Mouse (Mus musculus): ENCODE measurements around the gene Mrpl2. TPM values are rescaled to one million over a fixed set of nuclear protein-coding genes. Genes with fewer than 3 reads are reported as not detected.

Mrpl2 gene
- 2.3 TPM for polyA plus RNA-seq (2014; fragmentation: Illumina TruSeq; extraction: RNeasy Lipid Tissue Mini Kit (QIAGEN cat#74804); ENCODE audit: low read depth, low replicate concordance)

DNA sequence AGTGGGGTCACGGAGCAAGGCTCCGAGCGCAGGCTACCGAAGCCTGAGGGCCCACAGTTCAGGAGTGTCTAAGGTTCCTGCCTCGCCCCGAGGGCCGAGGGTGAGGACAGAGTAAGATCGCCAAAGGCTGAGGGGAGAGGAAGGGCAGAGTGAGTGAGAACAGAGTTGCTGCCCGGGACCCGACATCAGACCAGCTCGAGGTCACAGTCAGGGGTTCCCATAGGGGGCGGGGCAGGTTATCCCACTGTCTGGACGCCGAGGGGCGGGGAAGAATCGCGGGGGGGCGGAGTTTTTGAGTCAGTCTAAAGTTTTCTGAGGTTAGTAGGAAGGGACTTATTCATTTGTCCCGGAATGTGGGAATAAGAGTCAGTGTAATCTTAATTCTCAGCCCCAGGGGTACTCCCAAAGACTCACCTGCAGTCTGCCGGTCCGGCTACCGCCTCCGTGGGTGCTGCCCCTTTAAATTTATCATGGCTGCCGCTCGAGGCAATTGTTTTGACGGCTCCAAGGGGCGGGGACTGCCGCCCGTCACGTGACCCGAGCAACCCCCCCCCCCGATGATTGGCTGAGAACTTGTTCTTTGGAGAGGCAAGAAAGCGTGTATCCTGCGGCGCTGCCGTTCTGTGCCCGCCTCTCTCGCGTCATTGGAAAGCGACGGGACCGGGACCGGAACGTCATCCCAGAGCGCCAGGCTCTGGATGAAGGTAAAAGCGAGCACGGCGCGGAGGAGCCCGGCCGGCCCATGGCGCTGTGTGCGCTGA lies at the start of gene Mrpl2, which contains the start of gene Klc4:
Gene Mrpl2 (plus strand): TSS at position 669 of the 761 bp plus-strand sequence.
Gene Klc4 (minus strand): TSS at position 462 of the 761 bp plus-strand sequence.

DNA sequence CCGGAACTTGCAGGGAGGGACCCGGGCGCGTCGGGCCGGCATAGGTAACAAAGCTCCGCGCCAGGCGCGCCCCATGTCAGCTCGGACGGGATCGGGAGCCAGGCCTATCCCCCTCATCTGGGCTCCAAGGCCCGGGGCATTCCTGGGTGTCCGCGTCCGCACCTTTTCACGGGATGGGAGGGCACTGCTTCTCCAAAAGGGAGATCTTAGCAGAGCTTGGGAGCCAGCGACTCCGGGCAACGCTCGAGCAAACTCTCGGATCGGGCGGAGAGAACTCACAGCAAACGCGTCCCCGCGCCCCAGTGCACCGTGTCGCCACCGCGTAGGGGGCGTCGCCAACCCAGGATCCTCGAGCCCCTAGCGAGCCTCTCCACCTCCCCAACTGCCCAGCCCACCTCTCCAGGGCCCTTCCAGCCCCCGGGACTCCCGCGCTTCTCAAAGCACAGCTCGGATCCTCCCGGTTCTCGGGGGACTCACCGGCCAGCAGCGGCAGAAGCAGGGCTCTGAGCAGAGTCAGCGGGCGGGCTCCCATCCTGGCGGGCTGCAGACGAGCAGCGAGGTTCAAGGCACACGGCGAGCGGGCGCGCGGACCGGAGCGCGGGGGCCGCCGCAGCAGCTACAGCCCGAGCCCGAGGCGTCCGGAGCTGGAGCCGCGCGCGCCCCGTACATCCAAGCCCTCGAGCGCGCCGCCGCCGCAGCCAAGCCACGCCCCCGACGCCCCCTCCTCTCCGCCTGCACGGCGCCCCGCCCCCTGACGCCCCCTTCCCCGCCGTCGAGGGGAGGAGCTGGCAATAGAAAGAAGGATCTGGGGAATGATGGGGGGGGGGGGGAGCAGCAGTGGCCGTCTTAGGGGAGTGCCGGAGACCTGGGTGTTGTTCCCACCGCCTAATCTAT lies 17.0 kb upstream of the Mrpl2 start, which contains the start of gene Ptk7:
Gene Ptk7 (minus strand): TSS at position 714 of the 894 bp plus-strand sequence.

GRCm38 (mm10) chr17:46650232-46651031 lies 4.4 kb downstream of the Mrpl2 start, which contains the start of gene Cul7:
TSS of gene Cul7 (plus strand) at chr17:46650337.

DNA sequence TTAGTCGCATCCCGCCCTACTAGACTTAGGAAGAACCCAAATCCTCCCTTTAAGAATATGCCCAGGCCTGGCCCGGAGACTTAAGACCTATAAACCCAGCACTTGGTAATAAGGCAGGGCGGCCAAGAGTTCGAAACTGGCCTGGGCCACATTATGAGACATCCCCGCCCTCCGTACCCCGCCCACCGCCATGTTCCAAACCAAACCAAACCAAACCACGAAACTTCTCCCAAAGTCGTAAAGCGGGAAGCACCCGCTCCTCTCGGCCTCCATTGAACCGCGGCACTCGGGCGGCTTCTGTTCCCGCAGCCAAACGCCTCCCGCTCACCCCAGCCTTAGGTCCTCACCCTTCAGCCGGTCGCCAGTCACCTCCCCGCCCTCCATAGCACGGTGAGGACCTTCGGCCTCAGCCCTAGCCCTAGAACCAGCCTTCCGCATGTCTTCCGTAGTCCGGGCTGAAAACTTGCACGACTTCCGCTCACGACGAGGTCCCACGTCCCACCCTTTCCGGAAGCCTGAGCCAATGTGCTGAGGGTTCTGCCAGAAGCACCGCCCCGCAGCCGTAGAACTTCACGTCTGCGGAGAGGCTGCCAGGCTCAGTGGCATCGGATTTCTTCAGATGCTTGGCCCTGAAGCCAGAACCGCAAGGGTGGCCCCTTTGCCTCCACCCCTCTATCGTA lies 28.0 kb downstream of the Mrpl2 start, which contains the start of gene Rrp36:
Gene Rrp36 (minus strand): TSS at position 503 of the 680 bp plus-strand sequence.

DNA sequence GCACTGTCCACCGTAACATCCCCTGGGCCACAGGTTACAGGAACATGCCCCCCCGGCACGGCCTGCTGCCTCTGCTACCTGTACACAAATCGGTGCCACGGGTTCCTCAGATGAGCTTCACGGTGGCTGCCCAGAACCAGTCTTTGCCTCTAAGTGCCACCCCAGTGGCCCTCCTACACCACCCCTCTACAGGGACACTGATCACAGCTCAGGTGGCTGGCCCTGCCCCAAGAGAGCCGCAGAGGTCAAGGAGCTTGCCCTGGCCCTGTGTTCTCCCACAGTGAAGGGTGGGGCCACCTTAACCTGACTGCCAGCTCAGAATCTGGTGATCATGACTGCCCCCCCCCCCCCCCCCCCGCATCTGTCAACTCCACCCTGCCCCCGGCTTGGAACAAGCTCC lies 32.4 kb downstream of the Mrpl2 start, which contains the start of gene Mea1:
Gene Mea1 (plus strand): TSS at position 378 of the 400 bp plus-strand sequence.

DNA sequence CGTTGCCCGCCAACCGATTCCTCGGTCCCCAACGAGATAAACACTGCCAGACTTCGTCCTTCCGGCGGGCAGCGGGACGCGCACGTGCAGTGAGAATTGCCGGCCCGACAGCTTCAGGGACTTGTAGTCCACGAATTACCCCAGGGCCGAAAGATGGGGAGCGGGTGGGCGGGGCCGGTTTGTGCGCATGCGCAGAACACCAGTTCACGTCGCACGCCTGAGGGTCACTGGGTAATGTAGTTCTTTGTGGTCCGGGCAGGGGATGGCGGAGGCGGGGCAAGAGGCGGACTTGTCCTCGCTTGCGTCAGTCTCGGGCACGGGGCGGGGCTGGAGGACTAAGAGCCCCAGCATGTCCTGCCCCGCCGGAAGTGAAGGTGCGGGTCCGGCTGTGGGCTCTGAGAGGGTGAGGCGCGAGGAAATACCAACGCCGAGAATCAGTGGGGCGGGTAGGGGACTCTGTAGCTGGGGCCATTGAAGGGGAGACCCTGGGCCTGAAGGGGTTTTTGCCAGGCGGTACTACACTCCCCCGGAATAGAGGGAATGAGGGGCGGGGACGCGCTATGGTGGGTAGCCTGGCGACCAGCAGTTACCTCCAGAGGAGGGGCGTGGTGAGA lies 34.8 kb downstream of the Mrpl2 start, which contains the start of gene Klhdc3:
Gene Klhdc3 (minus strand): TSS at position 155 of the 614 bp plus-strand sequence.

Other genes with a start within 250 kb of the Mrpl2 start
- gene Crip3, start 217.3 kb upstream of the Mrpl2 start, polyA plus RNA-seq (2014; fragmentation: Illumina TruSeq; extraction: RNeasy Lipid Tissue Mini Kit (QIAGEN cat#74804); ENCODE audit: low read depth, low replicate concordance), result not detected
- 9.3 TPM for gene Slc22a7, start 207.8 kb upstream of the Mrpl2 start, polyA plus RNA-seq (2014; fragmentation: Illumina TruSeq; extraction: RNeasy Lipid Tissue Mini Kit (QIAGEN cat#74804); ENCODE audit: low read depth, low replicate concordance)
- gene Ttbk1, start 158.6 kb upstream of the Mrpl2 start, polyA plus RNA-seq (2014; fragmentation: Illumina TruSeq; extraction: RNeasy Lipid Tissue Mini Kit (QIAGEN cat#74804); ENCODE audit: low read depth, low replicate concordance), result 0.20 TPM
- 7.3 TPM for gene Dnph1, start 149.5 kb upstream of the Mrpl2 start, polyA plus RNA-seq (2014; fragmentation: Illumina TruSeq; extraction: RNeasy Lipid Tissue Mini Kit (QIAGEN cat#74804); ENCODE audit: low read depth, low replicate concordance)
- gene Cul9, start 99.8 kb upstream of the Mrpl2 start, polyA plus RNA-seq (2014; fragmentation: Illumina TruSeq; extraction: RNeasy Lipid Tissue Mini Kit (QIAGEN cat#74804); ENCODE audit: low read depth, low replicate concordance), result 3.1 TPM
- not detected for gene Srf, start 90.1 kb upstream of the Mrpl2 start, polyA plus RNA-seq (2014; fragmentation: Illumina TruSeq; extraction: RNeasy Lipid Tissue Mini Kit (QIAGEN cat#74804); ENCODE audit: low read depth, low replicate concordance)
- gene Ptk7, start 16.7 kb upstream of the Mrpl2 start, polyA plus RNA-seq (2014; fragmentation: Illumina TruSeq; extraction: RNeasy Lipid Tissue Mini Kit (QIAGEN cat#74804); ENCODE audit: low read depth, low replicate concordance), result 0.16 TPM
- 0.36 TPM for gene Klc4, start 207 bp upstream of the Mrpl2 start, polyA plus RNA-seq (2014; fragmentation: Illumina TruSeq; extraction: RNeasy Lipid Tissue Mini Kit (QIAGEN cat#74804); ENCODE audit: low read depth, low replicate concordance)
- gene Cul7, start 4.1 kb downstream of the Mrpl2 start, polyA plus RNA-seq (2014; fragmentation: Illumina TruSeq; extraction: RNeasy Lipid Tissue Mini Kit (QIAGEN cat#74804); ENCODE audit: low read depth, low replicate concordance), result 0.12 TPM
- 2.3 TPM for gene Rrp36, start 28.1 kb downstream of the Mrpl2 start, polyA plus RNA-seq (2014; fragmentation: Illumina TruSeq; extraction: RNeasy Lipid Tissue Mini Kit (QIAGEN cat#74804); ENCODE audit: low read depth, low replicate concordance)
- 5.7 TPM for gene Mea1, start 32.6 kb downstream of the Mrpl2 start, polyA plus RNA-seq (2014; fragmentation: Illumina TruSeq; extraction: RNeasy Lipid Tissue Mini Kit (QIAGEN cat#74804); ENCODE audit: low read depth, low replicate concordance)
- 3.4 TPM for gene Klhdc3, start 34.7 kb downstream of the Mrpl2 start, polyA plus RNA-seq (2014; fragmentation: Illumina TruSeq; extraction: RNeasy Lipid Tissue Mini Kit (QIAGEN cat#74804); ENCODE audit: low read depth, low replicate concordance)
- 6.3 TPM for gene Ppp2r5d, start 58.9 kb downstream of the Mrpl2 start, polyA plus RNA-seq (2014; fragmentation: Illumina TruSeq; extraction: RNeasy Lipid Tissue Mini Kit (QIAGEN cat#74804); ENCODE audit: low read depth, low replicate concordance)
- 0.81 TPM for gene Pex6, start 65.2 kb downstream of the Mrpl2 start, polyA plus RNA-seq (2014; fragmentation: Illumina TruSeq; extraction: RNeasy Lipid Tissue Mini Kit (QIAGEN cat#74804); ENCODE audit: low read depth, low replicate concordance)
- gene Gnmt, start 82.9 kb downstream of the Mrpl2 start, polyA plus RNA-seq (2014; fragmentation: Illumina TruSeq; extraction: RNeasy Lipid Tissue Mini Kit (QIAGEN cat#74804); ENCODE audit: low read depth, low replicate concordance), result 0.44 TPM
- gene Cnpy3, start 106.0 kb downstream of the Mrpl2 start, polyA plus RNA-seq (2014; fragmentation: Illumina TruSeq; extraction: RNeasy Lipid Tissue Mini Kit (QIAGEN cat#74804); ENCODE audit: low read depth, low replicate concordance), result 0.65 TPM
- not detected for gene Ptcra, start 117.5 kb downstream of the Mrpl2 start, polyA plus RNA-seq (2014; fragmentation: Illumina TruSeq; extraction: RNeasy Lipid Tissue Mini Kit (QIAGEN cat#74804); ENCODE audit: low read depth, low replicate concordance)
- gene 2310039H08Rik, start 126.4 kb downstream of the Mrpl2 start, polyA plus RNA-seq (2014; fragmentation: Illumina TruSeq; extraction: RNeasy Lipid Tissue Mini Kit (QIAGEN cat#74804); ENCODE audit: low read depth, low replicate concordance), result 22.1 TPM
- 37.9 TPM for gene Rpl7l1, start 136.4 kb downstream of the Mrpl2 start, polyA plus RNA-seq (2014; fragmentation: Illumina TruSeq; extraction: RNeasy Lipid Tissue Mini Kit (QIAGEN cat#74804); ENCODE audit: low read depth, low replicate concordance)
- 10.0 TPM for gene Bicral, start 212.3 kb downstream of the Mrpl2 start, polyA plus RNA-seq (2014; fragmentation: Illumina TruSeq; extraction: RNeasy Lipid Tissue Mini Kit (QIAGEN cat#74804); ENCODE audit: low read depth, low replicate concordance)
- 1.2 TPM for gene Tbcc, start 244.5 kb downstream of the Mrpl2 start, polyA plus RNA-seq (2014; fragmentation: Illumina TruSeq; extraction: RNeasy Lipid Tissue Mini Kit (QIAGEN cat#74804); ENCODE audit: low read depth, low replicate concordance)

Data from kidney, adult 10 weeks (tissue).